Mouse (Mus musculus) erythroid progenitor cell, adult 5-6 weeks (primary cell): ENCODE results near the gene Atp2b2. TPM values are rescaled to one million over a fixed set of nuclear protein-coding genes. Genes with fewer than 3 reads are reported as not detected.

Source experiments
- ATAC-seq: replicated peaks from 2 replicates; pipeline ENCODE4 v1.8.0; 2016; ENCODE audit warnings: moderate number of reproducible peaks, mild to moderate bottlenecking, moderate TSS enrichment, inconsistent platforms; ENCODE audit not compliant: poor library complexity, low FRiP score, severe bottlenecking
- total RNA-seq, 2 experiments: library from RNA; stranded (forward) in 1 of 2; stranded (reverse) in 1 of 2; fragments of 150-400 nt in 1 of 2; fragments of 186-747, 209-891 nt in 1 of 2; gene quantifications; 2 replicates each; pipeline versions ENCODE4 v1.2.3 to v1.2.4; 2015 to 2017; ENCODE audit warnings: low replicate concordance in 2 of 2

Atp2b2 gene
- total RNA-seq (2015; ENCODE audit: low replicate concordance) (not detected in 2 replicates), total RNA-seq (2017; ENCODE audit: low replicate concordance) (not detected in 2 replicates)

DNA sequence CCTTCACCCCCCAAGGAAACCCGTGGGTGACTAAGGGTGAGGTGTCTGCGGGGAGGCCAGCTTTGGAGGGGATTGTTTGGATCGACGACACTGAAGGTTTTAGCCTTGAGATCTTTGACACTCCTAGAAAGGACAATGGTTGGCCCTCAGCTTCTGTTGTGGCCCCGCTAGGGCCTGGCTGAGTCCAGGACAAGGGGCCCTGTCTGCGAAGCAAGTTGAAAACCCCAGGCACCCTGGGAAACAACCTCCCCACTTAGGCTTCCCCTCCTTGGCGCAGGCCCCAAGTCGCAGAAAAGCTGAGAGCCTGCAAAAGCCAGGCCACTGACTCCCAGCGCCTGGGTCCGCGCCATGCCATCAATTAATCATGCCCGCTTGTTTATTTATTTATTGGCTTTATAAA lies at the start of gene Atp2b2:
Gene Atp2b2 (minus strand): TSS at position 282 of the 400 bp plus-strand sequence.
- no peak for ATAC-seq

DNA sequence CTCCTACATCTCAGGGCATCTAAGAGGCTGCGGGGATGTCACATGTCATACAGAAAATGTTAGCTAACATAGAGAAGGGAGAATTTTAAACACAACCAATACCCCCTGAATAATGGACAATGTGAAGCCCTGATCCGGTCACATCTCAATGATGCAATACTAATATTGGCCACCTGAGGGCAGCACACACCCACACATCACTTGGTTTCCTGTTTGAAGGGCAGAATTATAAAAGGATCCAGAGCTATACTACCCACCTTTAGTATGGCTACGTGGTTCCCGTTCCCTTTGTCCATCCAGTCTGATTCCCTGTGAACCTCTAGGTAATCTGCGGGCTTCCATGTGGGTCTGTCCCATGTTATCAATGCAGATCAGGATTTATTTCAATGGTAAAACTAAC lies 47.2 kb upstream of the Atp2b2 start:
- ATAC-seq = no peak

DNA sequence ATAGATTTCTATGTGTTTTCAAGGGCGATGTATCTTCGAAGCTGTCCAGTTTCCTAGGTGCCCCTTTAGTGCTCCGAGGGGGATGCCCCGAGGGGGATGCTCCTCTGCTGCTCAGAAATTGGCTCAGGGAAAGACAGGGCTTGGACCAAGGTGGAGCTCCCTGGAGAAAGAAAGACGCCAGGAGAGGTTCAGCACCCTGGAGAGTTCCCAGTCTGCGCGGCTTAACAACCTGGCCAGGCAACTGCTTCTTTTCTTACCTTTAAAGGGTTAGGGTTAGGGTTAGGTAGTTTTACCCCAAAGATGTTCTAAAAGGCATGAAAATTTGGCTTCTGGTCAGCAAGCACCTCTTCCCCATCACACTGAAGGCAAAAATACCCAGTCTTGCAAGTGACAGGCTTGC lies 44.7 kb upstream of the Atp2b2 start:
- ATAC-seq = no peak

DNA sequence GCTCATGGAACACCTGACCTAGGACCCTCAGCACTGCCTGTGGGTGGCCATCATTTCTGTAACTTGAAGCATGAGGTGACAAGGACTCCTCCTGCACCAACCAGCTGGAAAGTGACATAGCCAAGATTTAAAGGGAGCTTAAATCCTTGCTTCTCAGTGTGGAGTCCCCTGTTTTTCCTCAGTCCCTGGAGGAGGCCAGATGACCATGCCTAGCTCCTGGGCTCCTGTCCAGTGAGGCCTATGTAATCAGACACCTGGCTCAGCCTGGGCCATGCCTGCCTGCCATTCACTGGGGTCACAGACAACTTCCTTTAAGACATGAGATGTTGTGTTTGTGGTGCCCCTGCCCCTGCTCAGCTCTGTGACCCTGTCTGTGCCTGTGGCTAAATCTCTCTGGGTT lies 36.1 kb upstream of the Atp2b2 start:
- ATAC-seq = no peak

DNA sequence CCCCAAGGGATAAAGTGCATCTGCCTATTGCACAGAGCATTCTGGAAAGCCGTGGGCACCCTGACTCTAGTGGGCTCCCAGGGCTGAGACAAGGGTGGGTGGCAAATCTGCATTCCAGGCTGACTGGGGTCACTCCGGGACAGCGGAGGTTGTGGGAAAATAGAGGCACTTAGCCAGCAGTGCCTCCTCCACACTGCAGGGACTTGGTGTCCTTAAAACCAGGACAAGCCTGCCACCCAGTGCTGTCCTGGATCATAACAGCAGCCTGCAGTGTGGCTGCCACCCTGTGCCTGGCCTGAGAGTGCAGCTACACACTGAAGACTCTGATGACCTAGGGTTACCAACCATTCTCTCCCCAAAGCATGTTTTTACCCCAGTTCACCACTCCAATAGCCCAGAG lies 34.1 kb upstream of the Atp2b2 start:
- no peak for ATAC-seq

DNA sequence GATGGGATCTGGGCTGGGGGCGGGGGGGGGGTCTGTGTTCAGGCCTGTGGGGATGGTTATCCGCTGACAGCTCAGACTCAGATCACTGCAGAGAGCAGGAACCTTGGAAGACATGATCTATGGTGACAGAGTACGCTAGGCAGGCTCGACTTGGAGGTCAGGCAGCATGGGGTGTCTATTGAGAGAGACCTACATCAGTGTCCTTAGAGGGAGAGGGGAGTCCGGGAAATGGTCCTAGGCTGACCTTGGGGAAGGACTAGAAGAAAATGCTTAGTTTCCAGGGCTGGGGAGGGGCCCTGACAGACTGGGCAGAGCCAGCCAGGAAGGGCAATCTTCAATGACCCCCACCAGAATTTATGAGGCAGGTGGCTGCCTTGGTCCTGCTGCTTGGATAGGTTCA lies 33.6 kb upstream of the Atp2b2 start:
- no peak for ATAC-seq

DNA sequence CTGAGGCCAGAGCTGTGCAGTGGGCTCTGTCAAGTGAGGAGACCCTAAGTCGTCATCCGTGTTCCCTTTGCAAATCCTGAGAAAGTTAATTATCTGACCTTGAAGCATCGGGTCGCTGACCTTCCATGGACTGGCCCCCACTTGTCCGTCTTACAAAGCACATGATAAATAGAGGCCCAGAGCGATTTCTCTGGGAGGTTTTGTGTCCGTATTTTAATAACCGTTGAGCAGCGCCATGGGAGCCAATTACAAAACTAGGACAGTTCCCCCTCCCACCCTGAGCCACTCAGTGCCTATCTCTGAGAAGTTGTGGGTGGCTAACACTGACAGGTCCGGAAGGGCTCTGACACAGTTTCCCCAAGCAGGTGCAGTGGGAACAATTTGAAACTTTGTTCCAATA lies 32.5 kb upstream of the Atp2b2 start:
- no peak for ATAC-seq

DNA sequence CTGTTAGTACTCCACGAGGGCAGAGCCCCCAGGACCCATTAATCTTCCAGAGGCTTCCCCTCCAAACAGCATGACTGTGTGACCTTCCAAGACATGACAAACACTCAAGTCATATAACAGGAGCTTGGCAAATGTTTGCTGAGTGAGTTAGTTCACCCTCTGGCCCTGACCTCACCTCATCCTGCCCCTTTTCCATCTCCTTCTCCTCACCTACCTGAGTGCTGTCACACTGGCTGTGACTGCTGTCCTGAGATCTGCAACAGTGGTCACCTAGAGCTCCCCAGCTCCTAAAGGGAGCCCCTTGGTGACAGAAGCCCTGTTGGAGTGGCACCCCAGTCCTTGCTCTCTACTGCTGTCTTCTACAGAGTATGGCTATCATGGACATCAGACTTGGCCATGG lies 31.8 kb upstream of the Atp2b2 start:
- no peak for ATAC-seq

DNA sequence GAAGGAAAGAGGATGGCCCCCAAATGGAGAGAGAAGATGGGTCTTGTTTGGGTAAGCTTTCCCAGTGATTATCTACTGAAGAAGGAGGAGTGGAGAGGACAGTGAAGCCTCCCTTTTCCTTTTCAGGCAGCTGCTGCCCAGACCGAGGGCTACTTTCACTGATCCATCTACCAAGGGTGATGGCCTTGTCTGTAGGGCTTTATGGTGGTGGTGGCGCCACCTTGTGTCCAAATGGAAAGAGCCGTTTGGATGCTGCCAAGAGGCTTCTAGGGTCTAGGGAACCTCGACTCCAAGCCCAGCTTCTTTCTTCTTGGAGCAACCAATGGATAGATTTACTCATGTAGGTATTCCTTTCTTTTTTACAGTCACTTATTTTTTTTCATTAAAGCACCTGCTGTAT lies 29.2 kb upstream of the Atp2b2 start:
- ATAC-seq = no peak

DNA sequence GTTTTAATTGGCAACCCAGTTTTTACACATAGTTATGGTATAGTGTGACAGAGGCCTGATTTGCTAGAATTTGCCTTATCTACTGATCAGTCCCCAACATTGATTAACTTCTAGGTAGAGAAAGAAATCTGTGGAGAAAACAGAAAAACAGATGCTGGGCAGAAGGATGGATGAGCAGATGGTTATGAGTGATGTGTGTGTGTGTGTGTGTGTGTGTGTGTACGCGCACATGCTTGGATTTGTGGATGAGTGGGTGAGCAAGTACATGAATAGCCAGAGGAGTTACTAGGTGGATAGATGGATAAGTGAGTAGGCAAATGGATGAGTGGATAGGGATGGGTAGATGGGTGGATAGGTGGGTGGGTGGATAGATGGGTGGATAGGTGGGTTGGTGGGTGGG lies 20.7 kb upstream of the Atp2b2 start:
- ATAC-seq = no peak

DNA sequence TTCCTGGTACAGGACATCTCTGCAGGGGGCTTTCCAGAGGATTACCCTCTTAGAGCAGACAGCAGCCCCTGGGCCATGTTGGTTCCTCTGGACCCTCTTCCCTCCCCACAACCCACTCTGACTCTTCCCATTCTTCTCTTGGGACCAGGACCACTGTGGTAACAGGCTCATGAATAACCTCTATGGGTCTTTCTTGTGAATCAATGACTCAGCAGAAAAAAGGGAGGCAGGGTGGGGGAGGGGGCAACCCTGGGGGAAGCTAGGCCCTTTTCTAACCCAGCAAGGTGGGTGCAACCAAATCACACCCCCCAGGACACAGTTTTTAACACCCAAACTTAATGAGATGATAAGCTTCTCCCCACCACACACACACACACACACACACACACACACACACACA lies 20.3 kb upstream of the Atp2b2 start:
- no peak for ATAC-seq

DNA sequence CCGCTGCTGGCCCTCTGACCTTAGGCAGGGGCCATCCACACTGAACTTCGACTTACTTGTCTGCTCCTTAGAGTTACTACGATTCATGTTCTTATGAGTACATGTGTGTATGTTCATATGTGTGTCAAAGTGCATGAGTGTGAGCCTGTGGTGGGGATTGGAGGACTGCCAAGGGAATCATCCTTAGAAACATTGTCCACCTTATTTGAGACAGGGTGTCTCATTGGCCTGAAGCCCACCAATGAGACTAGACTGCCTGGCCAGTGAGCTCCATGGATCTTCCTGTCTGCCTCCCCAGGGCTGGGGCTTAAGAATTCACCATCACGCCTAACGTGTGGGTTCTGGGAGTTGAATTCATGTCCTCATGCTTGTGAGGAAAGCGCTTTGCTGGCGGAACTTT lies 16.8 kb upstream of the Atp2b2 start:
- ATAC-seq = no peak

DNA sequence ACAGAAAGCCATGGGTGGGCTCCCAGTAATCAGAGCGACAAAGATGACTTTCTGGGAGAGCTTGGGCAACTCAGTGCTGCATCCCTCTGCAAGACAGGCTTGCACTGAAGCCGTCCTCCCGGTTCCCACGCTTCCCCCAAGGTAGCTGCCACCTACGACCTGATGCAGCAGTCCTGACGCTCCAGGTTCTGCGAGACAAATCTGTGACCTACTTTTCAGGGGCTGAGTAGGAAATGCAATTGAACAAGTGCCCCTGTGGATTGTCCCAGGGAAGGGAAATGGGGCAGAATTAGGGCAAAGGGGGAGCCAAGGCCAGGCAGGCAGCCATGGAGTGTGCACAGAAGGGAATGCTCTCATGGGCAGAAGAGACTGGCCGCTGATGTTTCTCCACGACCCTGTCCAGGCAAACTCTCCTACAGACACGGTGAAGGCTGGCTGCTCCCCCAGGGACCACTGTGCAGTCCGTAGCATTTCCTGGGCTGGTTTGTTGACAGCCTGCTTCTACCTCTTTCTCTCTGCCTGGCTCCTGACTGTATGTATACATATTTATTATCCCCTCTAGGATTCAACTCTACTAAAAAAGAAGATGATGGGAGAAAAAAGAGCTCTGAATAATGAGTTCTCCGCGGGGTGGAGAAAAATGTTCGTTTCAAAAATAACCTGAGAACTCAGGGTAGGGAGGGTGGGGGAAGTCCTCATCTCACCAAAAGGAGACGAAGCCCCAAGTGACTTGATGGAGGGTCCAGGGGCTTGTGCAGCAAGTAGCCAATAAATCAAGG lies 15.8 kb upstream of the Atp2b2 start:
- no peak for ATAC-seq

DNA sequence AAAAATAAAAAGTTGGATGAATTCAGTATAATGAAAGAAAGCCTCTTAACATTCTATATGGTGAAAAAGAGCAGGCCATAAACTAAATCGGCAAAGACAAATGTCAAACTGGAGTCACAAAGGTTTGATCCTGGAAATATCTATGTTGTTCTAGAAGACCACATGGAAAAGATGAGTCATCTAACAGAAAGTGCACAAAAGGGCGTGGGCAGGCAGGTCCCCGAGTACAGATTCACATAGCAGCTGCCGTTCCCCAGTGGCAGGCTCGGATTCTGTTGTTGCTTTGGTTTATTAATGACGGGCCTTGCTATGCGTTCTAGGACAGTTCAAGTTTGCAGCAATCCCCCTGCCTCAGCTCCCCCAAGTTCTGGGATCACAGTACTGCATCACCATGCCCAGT lies 12.9 kb upstream of the Atp2b2 start:
- no peak for ATAC-seq

DNA sequence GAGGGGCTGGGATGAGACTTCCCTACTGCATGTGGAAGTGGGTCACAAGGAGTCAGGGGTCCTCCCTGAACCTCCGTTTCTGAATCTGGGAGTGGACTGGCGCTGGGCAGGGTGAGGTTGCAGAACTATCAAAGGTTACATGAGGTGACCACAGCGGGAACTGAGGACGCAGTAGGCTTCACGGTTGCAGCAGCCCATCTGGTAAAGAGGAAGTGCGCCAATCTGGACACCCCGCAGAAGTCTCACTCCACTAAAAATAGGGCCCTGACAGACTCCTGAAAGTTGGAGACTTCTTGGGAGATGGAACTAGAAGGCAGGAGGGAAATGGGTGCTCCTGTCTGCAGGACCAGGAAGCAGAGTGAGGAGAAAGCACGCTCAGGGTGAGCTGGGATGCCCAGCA lies 2.5 kb upstream of the Atp2b2 start:
- ATAC-seq = no peak

DNA sequence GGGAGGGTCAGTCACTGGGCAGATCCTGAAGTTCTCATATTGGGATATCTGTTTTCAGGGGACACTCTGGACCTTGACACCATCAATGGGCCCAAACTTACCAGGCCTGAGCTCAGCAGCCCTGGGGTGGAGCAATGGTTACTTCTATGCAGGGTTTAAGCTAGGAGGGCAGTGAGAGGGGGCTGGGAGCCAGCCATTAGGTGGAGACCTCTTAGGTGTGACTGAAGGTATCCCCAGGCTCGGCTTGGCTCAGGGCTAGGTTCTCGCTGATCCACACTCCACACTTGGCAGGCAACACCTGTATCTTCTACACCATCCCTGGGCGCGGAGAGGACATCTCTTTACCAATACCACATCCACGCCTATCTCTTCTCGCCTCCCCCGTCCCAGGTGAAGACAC lies 423 bp upstream of the Atp2b2 start:
- no peak for ATAC-seq

DNA sequence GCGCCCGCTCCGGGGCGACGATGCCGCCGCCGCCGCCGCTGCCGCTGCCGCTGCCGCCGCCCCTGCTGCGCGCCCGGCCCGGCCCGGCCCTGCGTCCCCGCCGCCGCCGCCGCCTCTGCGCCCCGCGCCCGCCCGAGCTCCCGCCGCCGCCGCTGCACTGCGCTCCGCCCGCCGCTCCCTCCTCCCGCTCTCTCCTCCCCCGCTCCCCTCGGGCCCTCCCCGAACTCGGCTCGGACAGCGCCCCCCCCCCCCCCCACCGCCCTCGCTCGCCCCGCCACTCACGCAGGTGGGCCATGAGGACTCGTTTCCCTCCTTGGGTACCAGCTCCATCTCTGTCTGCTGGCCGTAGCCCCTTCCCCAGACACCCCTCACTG lies 515 bp downstream of the Atp2b2 start:
- ATAC-seq = no peak

DNA sequence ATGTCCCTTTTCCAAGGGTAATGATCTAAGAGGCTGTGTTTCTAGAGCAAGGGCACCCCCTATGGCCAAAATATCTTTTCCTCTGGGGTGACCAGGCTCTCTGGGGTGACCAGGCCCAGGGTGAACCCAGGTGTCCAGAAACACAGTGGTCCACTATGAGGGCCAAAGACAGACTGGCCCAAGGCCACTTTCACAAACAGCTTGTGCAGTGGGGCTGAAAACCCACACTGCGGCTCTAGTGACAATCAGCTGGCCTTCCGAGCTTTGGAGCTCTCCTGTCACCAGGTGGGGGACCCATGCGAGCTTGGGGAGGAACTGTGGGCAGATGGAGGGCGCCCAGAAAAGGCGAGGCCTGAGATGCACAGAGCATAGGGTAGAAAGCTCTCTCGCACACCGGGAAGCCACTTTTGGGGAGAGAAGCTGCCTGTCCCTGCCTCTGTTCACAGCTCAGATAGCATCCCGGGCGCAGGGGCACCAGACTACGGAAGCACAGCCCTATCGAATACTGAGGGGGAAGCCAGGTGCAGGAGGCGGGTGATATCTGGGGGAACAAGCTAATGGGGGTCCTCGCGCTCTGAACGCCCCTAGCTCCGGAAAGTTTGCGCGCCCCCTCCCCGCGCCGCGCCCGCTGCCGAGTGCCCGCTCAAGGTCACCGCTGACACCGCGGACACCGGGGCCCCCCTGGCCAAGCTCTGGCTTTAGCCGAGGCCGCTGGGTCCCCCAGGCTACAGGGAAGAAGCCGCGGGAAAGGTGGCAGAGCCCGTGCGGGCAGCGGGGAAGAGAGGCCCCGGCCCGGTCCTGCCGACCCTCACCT lies 1.1 kb downstream of the Atp2b2 start:
- ATAC-seq = no peak

DNA sequence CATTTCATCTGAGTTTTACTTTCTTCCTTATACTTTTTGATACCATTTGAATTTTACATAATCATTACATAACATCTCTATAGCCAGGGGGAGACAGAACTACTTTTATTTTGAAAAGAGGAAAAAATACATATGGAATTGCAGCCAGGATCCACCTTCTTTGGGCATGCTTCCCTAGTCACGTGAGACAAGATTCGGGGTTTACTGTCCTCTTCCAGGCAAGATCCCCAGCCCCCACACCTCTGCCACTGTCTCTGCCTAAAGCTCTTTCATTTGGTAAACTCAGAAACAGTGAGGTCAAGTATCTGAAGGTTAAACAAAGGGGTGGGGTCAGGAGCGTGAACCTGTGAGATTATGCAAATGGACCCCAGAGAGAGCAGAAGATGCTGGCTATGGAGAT lies 6.7 kb downstream of the Atp2b2 start:
- no peak for ATAC-seq

DNA sequence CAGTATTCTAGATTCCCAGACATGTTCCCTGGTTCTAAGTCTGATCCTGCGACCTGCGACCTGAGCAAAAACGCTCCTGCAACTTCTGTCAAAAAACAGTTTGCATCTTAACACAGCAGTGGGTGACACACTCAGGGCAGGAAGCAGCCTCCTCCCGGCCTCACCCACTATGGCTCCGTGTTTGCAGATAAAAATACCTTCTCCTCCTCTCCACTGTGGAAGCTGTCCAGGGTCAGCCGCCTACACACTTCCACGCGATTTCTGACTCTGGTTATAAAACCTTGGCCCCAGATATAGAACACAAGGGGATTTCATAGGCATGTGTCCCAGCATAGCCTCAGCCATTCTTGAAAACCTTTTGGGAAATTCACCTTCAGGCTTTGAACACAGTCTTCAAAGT lies 9.6 kb downstream of the Atp2b2 start:
- ATAC-seq = no peak

DNA sequence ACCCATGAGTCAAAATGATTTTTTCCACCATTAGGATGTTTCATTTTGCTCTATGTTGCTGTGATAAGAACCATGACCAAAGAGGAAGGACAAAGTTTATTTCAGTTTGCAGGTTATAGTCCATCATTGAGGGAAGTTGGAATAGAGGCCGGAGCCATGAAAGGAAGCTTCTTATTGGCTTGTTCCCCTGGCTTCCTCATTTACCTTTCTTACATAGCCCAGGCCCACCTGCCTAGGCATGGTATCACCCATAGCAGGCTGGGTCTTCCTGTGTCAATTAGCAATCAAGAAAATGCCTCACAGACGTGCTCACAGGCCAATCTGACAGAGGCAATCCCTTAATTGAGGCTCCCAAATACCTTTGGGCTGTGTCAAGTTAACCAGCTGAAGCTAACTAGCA lies 18.6 kb downstream of the Atp2b2 start:
- no peak for ATAC-seq
